In genomic region chr3:122330484-122330883, GRCm38 (mm10) we compare ENCODE assay signal across 22 mouse cellular contexts.
"Had no signal": no experiment of that assay in that cellular context is flagged by ENCODE, and none has a peak within 500 bp of the region (broad histone marks: within the 10 kb centered on the region; RNA-seq: fewer than 3 reads in every experiment).

No protein-coding gene starts in this region.

- H3K9me3 ChIP-seq: limb, embryonic 12.5 days; limb, embryonic 15.5 days; midbrain, embryonic 12.5 days; midbrain, embryonic 15.5 days; neural tube, embryonic 12.5 days; neural tube, embryonic 15.5 days had no signal

- H3K9ac ChIP-seq: limb, embryonic 12.5 days; limb, embryonic 15.5 days; liver, embryonic 14.5 days; liver, postnatal 0 days; midbrain, embryonic 12.5 days; midbrain, embryonic 15.5 days; neural tube, embryonic 12.5 days; neural tube, embryonic 15.5 days had no signal

- H3K4me3 ChIP-seq: limb, embryonic 12.5 days; limb, embryonic 15.5 days; midbrain, embryonic 12.5 days; midbrain, embryonic 15.5 days; neural tube, embryonic 12.5 days; neural tube, embryonic 15.5 days had no signal

- H3K4me2 ChIP-seq: limb, embryonic 12.5 days; limb, embryonic 15.5 days; liver, embryonic 11.5 days; midbrain, embryonic 12.5 days; midbrain, embryonic 15.5 days; neural tube, embryonic 12.5 days; neural tube, embryonic 15.5 days had no signal

- DNase-seq: kidney, adult 11 months; kidney, adult 8-10 months; kidney, postnatal 14 days; kidney, postnatal 4 days; left cerebral cortex, postnatal 4 days; liver, postnatal 0 days; retina, postnatal 1 day; right cerebral cortex, postnatal 14 days; right cerebral cortex, postnatal 4 days; spleen, adult 18-20 months; thymus, adult 2 months; thymus, postnatal 14 days; thymus, postnatal 4 days had no signal

- H3K4me1 ChIP-seq: midbrain, embryonic 15.5 days had no signal

- H3K36me3 ChIP-seq: limb, embryonic 12.5 days; limb, embryonic 15.5 days; midbrain, embryonic 12.5 days; midbrain, embryonic 15.5 days; neural tube, embryonic 12.5 days; neural tube, embryonic 15.5 days had no signal

- ATAC-seq: liver, postnatal 0 days; midbrain, embryonic 15.5 days had no signal

- H3K27me3 ChIP-seq: limb, embryonic 15.5 days; midbrain, embryonic 15.5 days; neural tube, embryonic 12.5 days; neural tube, embryonic 15.5 days had no signal

- H3K27ac ChIP-seq: limb, embryonic 12.5 days; limb, embryonic 15.5 days; liver, embryonic 14.5 days; macrophage; midbrain, embryonic 12.5 days; midbrain, embryonic 15.5 days; neural tube, embryonic 12.5 days; neural tube, embryonic 15.5 days had no signal
